Mouse (Mus musculus) brown adipose tissue, adult 24 weeks (tissue): ENCODE measurements around the gene Ess2. TPM values are rescaled to one million over a fixed set of nuclear protein-coding genes. Genes with fewer than 3 reads are reported as not detected.
"Not testable (repeated sequence)": the region's sequence is repeated elsewhere in the genome, so short reads cannot be mapped to it uniquely, and the experiment has no call there.

Source experiments
- H3K27ac ChIP-seq: fragments of 200-500 bp; replicated peaks from 2 replicates; pipeline ENCODE4 v1.5.1; 2012; ENCODE audit warnings: low read depth, mild to moderate bottlenecking, low read length
- H3K4me1 ChIP-seq: fragments of 200-500 bp; 2 replicates; pipeline ENCODE4 v1.6.1; 2012; ENCODE audit warnings: low read length, mixed read lengths; ENCODE audit not compliant: control insufficient read depth, insufficient read depth, insufficient read length
- H3K4me3 ChIP-seq: fragments of 200-500 bp; 2 replicates; pipeline ENCODE4 v1.5.1; 2012; ENCODE audit warnings: low read depth, mild to moderate bottlenecking, low read length, moderate library complexity; ENCODE audit not compliant: insufficient read depth
- polyA plus RNA-seq: library from polyadenylated mRNA; stranded (reverse); fragments of >200 nt; gene quantifications from 2 replicates; pipeline ENCODE4 v1.2.4, GENCODE M21; 2012; ENCODE audit not compliant: missing spikeins, insufficient read depth, insufficient read length

The Ess2 gene
- 8.3 and 8.8 TPM in 2 replicates for polyA plus RNA-seq

DNA sequence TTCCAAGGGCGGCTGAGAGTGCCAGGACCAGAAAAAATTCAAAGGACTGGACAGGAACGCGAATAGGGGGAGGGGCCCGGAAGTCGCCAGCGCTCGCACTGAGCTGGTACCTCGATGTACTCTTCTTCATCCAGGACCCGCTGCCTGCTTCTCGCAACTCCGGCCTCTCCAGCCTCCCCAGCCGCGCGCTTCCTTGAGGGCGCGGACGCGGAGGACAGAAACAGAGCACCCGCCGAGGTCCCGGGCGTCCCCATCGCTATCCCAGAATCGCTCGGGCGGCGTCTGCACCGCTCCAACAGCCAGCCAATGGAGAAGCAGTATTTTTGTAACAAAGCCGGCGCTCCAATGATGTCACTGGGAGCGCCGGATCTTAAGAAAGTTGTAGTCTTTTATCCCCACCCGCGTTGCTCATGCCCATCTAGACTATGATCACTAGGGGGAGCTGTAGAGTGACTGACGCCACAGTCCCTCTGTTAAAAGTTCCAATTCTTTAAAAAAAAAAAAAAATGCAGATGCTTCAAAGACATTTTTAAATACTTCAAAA, at the start of gene Ess2:
Gene Ess2 (minus strand): TSS at position 297 of the 544 bp plus-strand sequence.
- Histone ChIP-seq H3K27ac (peak within 1 kb of the TSS; percentile 72), H3K4me3 (peak within 1 kb of the TSS; percentile 88), H3K4me1 (no peaks in the 10 kb centered on the region; the same call in 1 of the 2 replicates)

- not testable (repeated sequence) for H3K27ac ChIP-seq, H3K4me1 ChIP-seq, H3K4me3 ChIP-seq
Observed at GRCm38 (mm10) chr16:17956052-17956638, 45.0 kb upstream of the Ess2 start.

DNA sequence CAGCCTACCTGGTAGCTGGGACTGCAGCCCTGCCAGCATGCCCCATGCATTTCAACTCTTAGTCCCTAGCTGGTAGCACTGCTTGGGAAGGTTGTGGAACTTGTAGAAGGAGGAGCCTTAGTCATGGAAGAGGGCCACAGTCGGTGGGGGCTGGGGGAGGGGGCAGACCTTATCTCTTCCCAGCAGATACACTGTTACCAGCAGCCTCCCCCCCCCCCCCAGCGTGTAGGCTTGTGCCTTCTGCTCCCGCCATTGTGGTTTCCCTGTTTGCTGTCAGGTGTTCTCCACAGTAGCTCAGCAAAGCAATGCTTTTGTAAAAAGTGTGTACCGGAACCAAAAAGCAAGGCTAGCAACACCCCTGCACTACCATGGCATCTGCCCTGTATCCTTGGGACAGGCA, 40.5 kb upstream of the Ess2 start:
- Histone ChIP-seq H3K4me1 (no peaks in the 10 kb centered on the region), H3K4me3 (no peak overlapping the region), H3K27ac (no peak overlapping the region)

- no peak overlapping the region for H3K4me3 ChIP-seq
- H3K27ac ChIP-seq, result no peak overlapping the region
- no peaks in the 10 kb centered on the region for H3K4me1 ChIP-seq
Observed at GRCm38 (mm10) chr16:17950068-17950467, 38.9 kb upstream of the Ess2 start.

GRCm38 (mm10) chr16:17949421-17949877, 38.3 kb upstream of the Ess2 start:
- Histone ChIP-seq H3K4me1 (no peaks in the 10 kb centered on the region), H3K4me3 (no peak overlapping the region), H3K27ac (no peak overlapping the region)

DNA sequence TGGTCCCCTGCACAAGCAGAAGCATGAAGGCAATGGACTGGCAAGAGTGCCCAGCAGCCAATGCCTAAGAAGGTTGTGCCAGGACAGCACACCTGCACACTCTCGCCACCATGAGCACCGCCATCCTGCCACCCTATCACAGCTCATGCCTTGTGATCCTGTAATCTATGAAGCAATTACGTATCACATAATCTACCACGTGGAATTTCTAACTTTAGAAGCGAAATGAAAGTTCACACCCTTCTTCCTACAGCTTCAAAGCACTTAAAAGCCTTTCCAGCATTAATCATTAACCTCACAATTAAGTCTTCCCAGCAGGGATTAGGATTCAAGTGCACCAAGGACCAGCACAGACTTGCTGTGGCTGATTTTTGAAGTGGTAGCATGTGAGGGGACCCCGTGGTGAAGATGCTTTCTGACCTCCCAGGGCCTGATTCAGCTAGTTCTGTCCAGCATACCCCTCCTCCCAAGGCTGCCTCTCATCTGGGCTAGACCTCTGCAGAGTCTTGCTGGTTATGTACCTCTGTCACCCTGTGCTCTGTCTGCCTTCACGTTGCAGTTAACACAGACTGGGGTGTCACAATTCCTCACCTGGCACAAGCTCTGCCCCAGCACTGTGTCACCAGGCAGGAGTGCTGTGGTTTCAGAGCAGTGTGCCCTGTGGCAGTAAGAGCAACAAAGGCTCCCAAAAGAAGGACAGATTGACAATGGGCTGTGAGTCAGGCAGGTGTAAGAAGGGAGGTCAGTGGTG, 34.1 kb upstream of the Ess2 start:
- Histone ChIP-seq H3K4me1 (no peaks in the 10 kb centered on the region), H3K27ac (no peak overlapping the region), H3K4me3 (no peak overlapping the region)

DNA sequence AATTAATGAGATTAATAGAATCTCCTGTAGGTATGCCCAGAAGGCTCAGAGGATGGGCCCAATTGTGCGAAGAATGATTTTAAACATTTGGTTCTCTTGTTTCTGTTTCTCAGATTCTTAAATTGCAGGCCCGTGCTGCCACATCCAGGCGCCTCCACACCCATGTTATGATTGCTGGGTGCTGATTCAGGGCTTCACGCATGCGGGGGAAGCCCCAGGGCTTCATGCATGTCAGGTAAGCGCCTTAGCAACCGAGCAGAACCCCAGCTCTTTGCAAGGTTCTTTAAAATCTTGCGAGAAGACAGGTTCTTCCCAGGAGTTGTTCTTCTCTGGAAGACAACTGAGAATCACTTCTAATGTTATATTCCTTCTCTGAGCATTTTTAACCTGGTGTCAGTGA, 32.3 kb upstream of the Ess2 start:
- H3K4me1 ChIP-seq, result no peaks in the 10 kb centered on the region
- H3K4me3 ChIP-seq, result no peak overlapping the region
- H3K27ac ChIP-seq, result no peak overlapping the region

- Histone ChIP-seq H3K4me1 (peaks cover 7% of the 10 kb centered on the region), H3K27ac (no peak overlapping the region), H3K4me3 (peak overlapping the region; percentile 27; the same call in 1 of the 2 replicates)
Observed at GRCm38 (mm10) chr16:17939255-17939751, 28.2 kb upstream of the Ess2 start.

DNA sequence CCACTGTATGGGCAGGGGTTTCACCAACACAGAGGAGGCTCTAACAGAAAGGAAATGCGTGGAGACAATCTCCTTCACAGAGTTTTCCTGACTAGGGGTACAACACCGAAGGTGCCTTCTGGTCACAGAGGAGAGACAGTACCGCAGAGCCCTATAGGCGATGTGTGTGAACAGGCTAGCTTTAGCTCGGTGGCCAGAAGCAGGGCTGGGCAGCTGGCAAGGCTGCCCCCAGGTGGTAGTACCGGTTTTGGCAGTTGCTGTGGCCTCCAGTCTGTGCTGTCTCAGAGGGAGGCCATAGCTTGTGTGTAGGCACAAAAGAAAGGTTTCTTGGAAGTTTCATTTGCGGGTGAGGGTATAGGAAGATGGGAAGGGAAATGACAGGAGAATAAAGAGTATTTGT, 27.7 kb upstream of the Ess2 start:
- Histone ChIP-seq H3K4me3 (peak overlapping the region; percentile 27; the same call in 1 of the 2 replicates), H3K27ac (no peak overlapping the region), H3K4me1 (peaks cover 7% of the 10 kb centered on the region)

DNA sequence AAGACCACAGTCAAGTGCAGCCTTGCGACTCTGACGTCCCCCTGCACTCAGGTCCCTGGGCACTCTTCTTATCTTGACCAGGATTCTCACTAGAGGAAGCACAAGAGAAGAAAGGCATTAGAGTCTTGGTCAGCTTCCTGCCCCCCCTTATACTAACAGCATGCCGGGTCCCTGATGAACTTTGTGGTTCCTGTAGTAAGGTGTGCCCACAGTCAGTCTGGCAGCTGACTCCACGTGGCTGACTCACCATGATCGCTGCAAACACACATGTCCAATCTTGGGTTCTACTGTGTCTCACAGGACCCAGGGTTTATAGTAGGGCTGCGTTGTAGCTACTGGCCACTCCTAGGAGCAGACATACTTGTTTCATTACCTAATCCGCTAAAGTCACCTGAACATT, 27.0 kb upstream of the Ess2 start:
- Histone ChIP-seq H3K27ac (no peak overlapping the region), H3K4me1 (peaks cover 7% of the 10 kb centered on the region), H3K4me3 (no peak overlapping the region)

- peaks cover 7% of the 10 kb centered on the region for H3K4me1 ChIP-seq
- peak overlapping the region; percentile 75 for H3K27ac ChIP-seq
- H3K4me3 ChIP-seq, result no peak overlapping the region
Observed at GRCm38 (mm10) chr16:17936776-17937175, 25.6 kb upstream of the Ess2 start.

DNA sequence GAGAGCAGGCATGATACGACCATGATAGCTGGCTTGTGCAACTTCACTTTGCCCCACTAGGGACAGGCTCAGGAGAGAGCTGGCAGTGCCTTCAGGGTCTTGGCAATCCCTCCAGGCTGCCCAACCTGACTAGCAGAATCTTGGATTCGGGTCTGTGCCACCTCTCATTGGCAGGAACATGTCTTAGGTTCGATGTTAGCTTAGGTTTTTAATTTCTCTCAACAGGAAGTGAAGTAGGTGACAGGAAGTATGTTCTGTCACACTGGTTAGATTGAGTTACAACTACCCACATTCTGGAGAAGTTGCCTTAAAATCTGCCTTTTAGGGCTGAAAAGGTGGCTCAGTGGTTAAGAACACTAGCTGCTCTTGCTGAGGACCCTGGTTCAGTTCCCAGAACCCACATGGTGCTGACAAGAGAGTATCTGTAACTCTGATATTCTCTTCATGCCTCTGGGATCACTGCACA, 23.3 kb upstream of the Ess2 start:
- Histone ChIP-seq H3K4me1 (peaks cover 7% of the 10 kb centered on the region), H3K27ac (no peak overlapping the region), H3K4me3 (no peak overlapping the region)

GRCm38 (mm10) chr16:17933594-17934444, 22.7 kb upstream of the Ess2 start:
- Histone ChIP-seq H3K4me3 (no peak overlapping the region), H3K27ac (peak overlapping the region; percentile 24; the same call in 1 of the 2 replicates), H3K4me1 (peaks cover 7% of the 10 kb centered on the region)

DNA sequence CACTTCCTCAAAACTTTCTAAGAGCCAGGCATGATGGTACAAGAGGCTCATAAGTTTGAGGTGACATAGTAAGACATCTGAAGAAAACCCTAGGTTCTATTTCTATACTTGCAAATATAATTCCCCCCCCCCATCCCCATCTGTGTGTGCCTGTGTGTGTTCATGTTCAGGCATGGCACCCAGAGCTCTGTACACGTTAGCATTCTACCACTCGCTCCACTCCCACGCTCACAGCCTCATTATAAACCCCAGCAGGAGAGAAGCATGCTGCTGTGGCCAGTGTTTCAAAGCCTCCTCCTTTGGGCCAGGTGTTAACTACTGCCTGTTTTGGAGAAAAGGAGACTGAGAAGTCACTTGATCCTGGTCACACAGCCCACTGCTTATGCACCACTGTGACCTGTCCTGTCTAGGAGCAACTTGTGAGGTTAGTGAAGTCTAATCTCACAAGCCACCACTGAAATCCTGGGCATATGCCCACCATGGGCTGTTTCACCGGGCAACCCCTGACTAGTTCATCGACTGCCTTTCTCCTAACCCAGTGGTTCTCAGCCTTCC, 20.8 kb upstream of the Ess2 start:
- Histone ChIP-seq H3K4me3 (no peak overlapping the region), H3K4me1 (peaks cover 4% of the 10 kb centered on the region), H3K27ac (no peak overlapping the region)
